Mouse (Mus musculus) stomach, postnatal 0 days (tissue): ENCODE data around the gene 1700067P10Rik. TPM values are rescaled to one million over a fixed set of nuclear protein-coding genes. Genes with fewer than 3 reads are reported as not detected.

Experiments
- ATAC-seq: fragments of 200-750 bp; cut with Nextera tagmentation; 2 replicates; pipeline ENCODE4 v1.8.0; 2017; ENCODE audit not compliant: low FRiP score, low TSS enrichment
- DNase-seq: peaks from one replicate; pipeline ENCODE4 v3.0.0-alpha.2; 2016; ENCODE audit warnings: low spot score
- H3K27ac ChIP-seq: fragments of 300-500 bp; sonication (generic); replicated peaks from 2 replicates; pipeline ENCODE4 v1.5.1; 2014; ENCODE audit warnings: mild to moderate bottlenecking, control low read depth
- H3K27me3 ChIP-seq: fragments of 300-500 bp; sonication (generic); 2 replicates; pipeline ENCODE4 v1.6.1; 2014; ENCODE audit warnings: low read length; ENCODE audit not compliant: control insufficient read depth, insufficient read depth
- H3K36me3 ChIP-seq: fragments of 300-500 bp; sonication (generic); 2 replicates; pipeline ENCODE4 v1.6.1; 2014; ENCODE audit warnings: low read length, mixed read lengths; ENCODE audit not compliant: control insufficient read depth, insufficient read depth
- H3K4me1 ChIP-seq: fragments of 300-500 bp; sonication (generic); replicated peaks from 2 replicates; pipeline ENCODE4 v1.6.1; 2014; ENCODE audit warnings: antibody characterized with exemption; ENCODE audit not compliant: control insufficient read depth, insufficient read depth
- H3K4me2 ChIP-seq: fragments of 300-500 bp; sonication (generic); replicated peaks from 2 replicates; pipeline ENCODE4 v1.6.1; 2014; ENCODE audit warnings: low read depth, mild to moderate bottlenecking, control low read depth, moderate library complexity
- H3K4me3 ChIP-seq: fragments of 300-500 bp; sonication (generic); 2 replicates; pipeline ENCODE4 v1.5.1; 2014; ENCODE audit warnings: low read depth, low read length, control low read depth
- H3K9ac ChIP-seq: fragments of 300-500 bp; sonication (generic); 2 replicates; pipeline ENCODE4 v1.6.1; 2014; ENCODE audit warnings: mild to moderate bottlenecking, low read length, control low read depth, mixed read lengths
- H3K9me3 ChIP-seq: fragments of 300-500 bp; sonication (generic); 2 replicates; pipeline ENCODE4 v1.6.1; 2016; ENCODE audit warnings: low read length; ENCODE audit not compliant: control insufficient read depth
- CTCF ChIP-seq: IDR thresholded peaks from 2 replicates; pipeline ENCODE4 v1.5.1; 2016; ENCODE audit warnings: antibody characterized with exemption, low read depth, mild to moderate bottlenecking, moderate library complexity
- EP300 ChIP-seq: optimal IDR thresholded peaks from 2 replicates; pipeline ENCODE3; 2016; ENCODE audit warnings: antibody characterized with exemption
- WGBS: fragments of 180-500 bp; shearing (Covaris S2); extraction: QIAGEN DNeasy Blood & Tissue Kit; methylation state at CpG from one replicate; pipeline ENCODE4 v1.1.7; 2014; 5-methylcytosine and 5-hydroxymethylcytosine counted together
- polyA plus RNA-seq: library from polyadenylated mRNA; unstranded; fragments of >200 nt; fragmentation: Nextera tagmentation; extraction: Ambion mirVana; gene quantifications from 2 replicates; pipeline ENCODE4 v1.2.1, GENCODE M21; 2015

The 1700067P10Rik gene
- polyA plus RNA-seq, 1 experiment from 2014 or later, result not detected

DNA sequence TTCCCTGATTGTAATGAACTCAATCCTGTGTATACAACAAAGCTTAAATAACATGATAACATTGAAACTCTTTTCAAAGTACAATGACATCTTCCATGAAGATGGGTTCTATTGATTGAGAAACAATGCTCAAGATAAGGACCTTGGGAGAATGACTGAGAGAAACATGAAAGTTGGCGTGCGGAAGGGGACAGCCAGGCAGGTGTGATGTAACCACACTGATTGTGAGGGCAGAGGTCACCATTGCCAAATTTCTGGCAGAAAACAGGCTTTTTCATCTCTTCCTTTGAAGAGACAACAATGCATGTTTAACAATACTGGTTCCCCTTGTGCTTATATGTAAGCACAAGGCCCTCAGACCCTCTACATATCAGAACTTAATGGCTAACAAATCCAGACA is 43.7 kb downstream of the 1700067P10Rik start:
- no peak overlapping the region for H3K27ac ChIP-seq
- no peak overlapping the region for H3K9ac ChIP-seq
- H3K4me3 ChIP-seq, result no peak overlapping the region
- TF ChIP-seq CTCF (no peak), EP300 (no peak)
- DNase-seq (no peak), ATAC-seq (no peak)
- H3K4me1 ChIP-seq, result no peaks in the 10 kb centered on the region
- H3K9me3 ChIP-seq, result no peaks in the 10 kb centered on the region
- no peaks in the 10 kb centered on the region for H3K27me3 ChIP-seq
- no peak overlapping the region for H3K4me2 ChIP-seq
- no peaks in the 10 kb centered on the region for H3K36me3 ChIP-seq
- WGBS, result 80% methylated on average over 2 of the region's 2 CpGs

Other genes starting within 250 kb of the 1700067P10Rik start
- gene Foxp4, start 164.7 kb upstream of the 1700067P10Rik start, polyA plus RNA-seq, result 14.6 and 17.9 TPM in 2 replicates
- not detected in 2 replicates for gene 1700122O11Rik, start 51.0 kb upstream of the 1700067P10Rik start, polyA plus RNA-seq
- gene 9830107B12Rik, start 56.9 kb downstream of the 1700067P10Rik start, polyA plus RNA-seq, result not detected in 2 replicates
- gene A530064D06Rik, start 78.0 kb downstream of the 1700067P10Rik start, polyA plus RNA-seq, result 0.05 TPM in 1 of 2 replicates, not detected in the other
- 0.05 TPM in 1 of 2 replicates, not detected in the other for gene Trem1, start 143.4 kb downstream of the 1700067P10Rik start, polyA plus RNA-seq
- 0.10 TPM in 1 of 2 replicates, not detected in the other for gene Trem3, start 158.5 kb downstream of the 1700067P10Rik start, polyA plus RNA-seq
- gene Treml4, start 175.0 kb downstream of the 1700067P10Rik start, polyA plus RNA-seq, result 0.19 and 0.24 TPM in 2 replicates
- 0.10 TPM in 2 replicates for gene Treml2, start 210.2 kb downstream of the 1700067P10Rik start, polyA plus RNA-seq
- 0.18 and 0.21 TPM in 2 replicates for gene B430306N03Rik, start 226.8 kb downstream of the 1700067P10Rik start, polyA plus RNA-seq